Mouse (Mus musculus): ENCODE measurements around the gene Gca.

The Gca gene

GRCm38 (mm10) chr2:62664135-62664670, at the start of gene Gca:
Gene Gca, plus strand, starts transcription at chr2:62664285.
- peak; percentile 83 for DNase-seq

- no peak for DNase-seq
Observed at GRCm38 (mm10) chr2:62618934-62619341, 45.1 kb upstream of the Gca start.

DNA sequence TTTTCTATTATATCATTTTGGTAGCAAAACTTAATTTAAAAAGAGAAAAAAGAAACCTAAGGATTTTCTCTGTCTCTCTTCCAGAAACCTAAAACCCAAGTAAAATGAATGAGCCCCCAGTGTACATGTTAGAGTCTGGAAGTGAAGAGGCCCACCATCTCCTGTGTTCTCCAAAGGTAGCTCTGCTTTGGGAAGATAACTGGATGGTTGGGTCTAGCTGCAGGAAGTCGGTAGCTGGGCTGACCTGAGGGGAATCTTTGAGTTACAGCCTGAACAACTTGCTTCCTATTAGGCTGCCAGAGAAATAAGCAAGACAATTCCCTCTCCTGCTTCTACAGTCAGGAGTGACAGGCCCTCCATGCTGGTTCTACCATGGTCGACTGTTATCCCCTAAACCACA, 44.4 kb upstream of the Gca start:
- no peak for DNase-seq

- no peak for DNase-seq
Observed at GRCm38 (mm10) chr2:62623024-62623441, 41.1 kb upstream of the Gca start.

DNA sequence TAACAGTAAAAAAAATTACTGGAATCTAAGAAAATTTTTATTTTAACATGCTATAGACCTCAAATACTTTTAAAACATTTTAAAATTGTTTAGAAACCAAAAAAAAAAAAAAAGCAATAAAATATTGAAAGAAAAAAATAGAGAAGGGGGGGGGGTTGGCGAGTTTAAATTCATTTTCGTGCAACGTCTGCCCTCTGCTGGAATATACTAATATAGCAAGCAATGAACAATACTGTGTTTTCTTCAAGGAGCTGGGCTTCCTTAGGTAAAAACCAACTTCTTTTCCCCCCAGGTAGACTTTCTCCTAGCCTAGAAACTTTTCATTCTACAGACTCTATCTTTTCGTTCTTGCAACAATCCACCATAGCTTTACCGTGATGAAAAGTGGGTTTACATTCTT, 36.4 kb upstream of the Gca start:
- peak; percentile 7 for DNase-seq

- DNase-seq = no peak
Observed at GRCm38 (mm10) chr2:62628356-62628755, 35.7 kb upstream of the Gca start.

GRCm38 (mm10) chr2:62630446-62630845, 33.6 kb upstream of the Gca start:
- peak; percentile 24 for DNase-seq

DNA sequence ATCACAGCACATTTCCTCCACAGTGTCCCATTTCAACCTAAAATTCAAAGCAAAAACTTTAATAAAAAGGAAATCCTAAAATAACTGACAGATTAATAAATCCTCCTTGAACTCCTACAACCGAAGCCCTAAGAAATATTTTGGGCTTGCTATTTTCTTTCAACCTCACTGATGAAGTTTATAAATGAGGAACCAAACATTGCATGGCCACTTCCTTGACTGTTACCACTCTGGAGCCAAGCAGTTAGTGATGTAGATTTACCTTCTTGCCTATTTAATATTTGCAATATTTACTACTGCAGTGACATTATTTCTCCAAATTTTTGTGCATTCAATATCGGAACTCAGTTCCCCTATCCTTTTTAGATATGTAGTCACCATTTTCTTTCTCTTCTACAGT, 24.2 kb upstream of the Gca start:
- no peak for DNase-seq

DNA sequence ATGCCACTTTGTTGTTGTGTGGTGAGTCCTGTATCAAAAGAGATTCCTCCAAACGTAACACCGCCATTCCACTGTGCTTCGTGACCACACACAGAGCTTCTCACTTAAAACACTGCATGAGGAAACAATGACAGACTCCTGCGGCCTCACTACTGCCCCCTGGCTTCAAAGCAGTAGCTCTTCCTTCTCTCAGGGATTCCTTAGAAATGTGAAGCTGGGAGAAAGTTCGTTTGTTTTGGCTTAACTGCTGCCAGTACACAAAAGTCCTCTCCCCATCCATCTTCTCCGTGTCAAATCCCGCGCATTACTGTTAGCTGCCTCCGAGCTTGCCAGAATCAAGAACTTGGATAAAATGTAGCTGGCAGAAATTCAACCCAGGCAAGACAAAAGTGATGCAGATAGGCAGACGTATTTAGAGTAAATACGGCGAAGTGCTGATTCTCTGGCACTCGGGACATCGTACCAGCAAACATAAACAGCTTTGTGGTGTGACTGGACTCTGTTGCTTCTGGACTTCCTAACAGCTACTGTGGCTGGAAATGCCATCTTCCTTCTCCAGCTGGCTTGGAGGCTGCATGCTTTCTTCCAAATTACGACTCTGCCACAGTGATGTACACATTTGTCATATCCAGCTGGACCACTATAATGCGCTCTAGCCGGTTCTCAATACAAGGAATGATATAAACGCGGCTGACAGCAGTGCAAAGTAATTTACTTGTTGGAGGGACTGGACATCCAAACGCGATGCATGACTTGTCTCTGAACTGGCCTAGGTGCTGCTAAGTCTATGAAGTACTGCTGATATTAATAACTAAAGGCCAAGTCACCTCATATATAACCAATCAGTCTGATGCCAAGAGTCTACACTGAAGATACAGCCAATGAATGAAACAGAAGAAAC, 20.4 kb upstream of the Gca start:
- peak; percentile 74 for DNase-seq

DNA sequence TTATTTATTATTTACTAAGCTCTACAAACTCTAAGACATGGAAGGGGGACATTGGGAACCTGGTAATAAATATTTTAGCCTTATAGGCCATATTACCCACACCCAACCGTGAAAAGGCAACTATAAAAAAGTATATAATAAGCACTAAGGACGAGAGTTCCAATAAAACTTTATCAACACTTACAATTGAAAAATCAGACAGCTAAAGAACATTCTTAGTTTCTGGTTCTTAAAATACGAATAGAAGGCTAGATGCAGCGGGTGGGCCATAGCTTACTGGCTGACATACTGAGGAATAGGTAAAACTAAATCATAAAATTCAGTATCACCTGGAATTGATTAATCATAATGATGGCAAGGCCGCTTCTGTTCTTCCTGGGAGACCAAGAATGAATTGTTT, 19.2 kb upstream of the Gca start:
- DNase-seq = no peak

DNA sequence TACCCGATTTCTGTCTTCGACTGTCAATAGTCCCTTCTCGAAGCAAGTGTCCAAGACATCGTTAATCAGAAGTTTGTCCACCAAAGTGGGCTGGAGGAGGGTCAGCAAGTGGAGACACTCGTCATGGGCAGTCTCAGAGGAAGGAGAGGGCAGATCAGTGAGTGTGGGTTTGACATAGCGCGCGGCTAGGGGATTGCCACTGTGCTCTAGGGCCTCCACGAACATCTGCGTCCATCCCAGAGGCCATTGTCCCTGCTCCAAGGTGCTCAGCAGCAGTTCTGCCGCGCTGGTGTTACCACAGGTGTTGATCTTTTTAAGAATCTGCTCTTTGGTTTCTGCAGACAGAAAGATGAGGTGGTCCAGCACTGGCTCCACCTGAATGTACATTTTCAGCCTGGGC, 18.6 kb upstream of the Gca start:
- peak; percentile 16 for DNase-seq

DNA sequence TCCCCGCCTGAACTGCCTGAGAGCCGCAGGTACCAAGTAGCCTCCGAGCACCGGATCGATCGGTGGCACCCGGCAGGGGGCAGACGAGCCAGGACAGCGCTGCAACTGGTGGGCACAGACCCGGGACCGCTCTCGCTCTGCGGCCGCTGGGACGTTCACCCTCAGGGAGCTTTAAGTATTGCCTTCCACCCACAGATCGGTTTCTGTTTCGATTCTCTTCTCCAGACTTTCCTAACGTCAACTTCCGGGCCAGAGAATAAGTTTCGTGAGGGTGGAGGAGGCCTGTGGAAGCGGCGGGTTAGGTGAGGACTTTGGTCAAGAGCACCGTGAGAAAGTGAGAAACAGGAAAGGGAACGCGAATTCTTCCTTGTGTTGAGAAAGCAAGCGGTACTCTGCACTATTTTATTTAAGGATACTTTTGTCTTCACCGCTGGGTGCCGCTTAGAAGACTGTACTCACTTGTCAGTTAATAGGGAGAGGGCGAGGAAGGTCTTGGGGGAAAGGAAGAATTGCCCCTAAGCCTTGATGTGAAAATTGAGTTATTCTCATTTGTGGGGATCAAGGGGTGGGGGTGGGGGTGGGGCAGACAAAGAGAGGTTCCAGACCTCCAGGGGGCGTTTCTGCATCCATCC, 18.0 kb upstream of the Gca start, which contains the start of gene Ifih1:
Ifih1 (minus strand) TSS at position 242 of the 632 bp plus-strand sequence.
- peak; percentile 63 for DNase-seq

- no peak for DNase-seq
Observed at GRCm38 (mm10) chr2:62646671-62647289, 17.3 kb upstream of the Gca start.

DNA sequence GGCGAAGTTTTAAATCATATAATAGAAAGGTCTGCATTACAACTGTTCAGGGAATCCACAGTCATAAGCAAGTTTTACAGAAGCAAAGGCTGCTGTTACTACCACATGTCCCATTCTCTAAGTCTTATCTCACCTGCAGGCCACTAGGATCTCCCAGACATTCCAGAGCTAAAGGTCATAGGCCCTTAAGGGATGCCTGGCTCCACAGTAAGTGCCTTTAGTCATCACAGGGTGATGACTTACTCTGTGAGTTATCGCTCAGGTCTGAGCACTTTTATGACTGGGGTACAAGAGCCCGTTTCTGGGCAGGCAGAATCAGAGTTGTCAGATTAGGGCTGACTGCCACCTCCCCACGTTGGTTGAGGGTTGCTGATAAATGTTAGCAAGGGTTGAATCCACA, 12.2 kb upstream of the Gca start:
- no peak for DNase-seq

GRCm38 (mm10) chr2:62652466-62652865, 11.6 kb upstream of the Gca start:
- DNase-seq = no peak

DNA sequence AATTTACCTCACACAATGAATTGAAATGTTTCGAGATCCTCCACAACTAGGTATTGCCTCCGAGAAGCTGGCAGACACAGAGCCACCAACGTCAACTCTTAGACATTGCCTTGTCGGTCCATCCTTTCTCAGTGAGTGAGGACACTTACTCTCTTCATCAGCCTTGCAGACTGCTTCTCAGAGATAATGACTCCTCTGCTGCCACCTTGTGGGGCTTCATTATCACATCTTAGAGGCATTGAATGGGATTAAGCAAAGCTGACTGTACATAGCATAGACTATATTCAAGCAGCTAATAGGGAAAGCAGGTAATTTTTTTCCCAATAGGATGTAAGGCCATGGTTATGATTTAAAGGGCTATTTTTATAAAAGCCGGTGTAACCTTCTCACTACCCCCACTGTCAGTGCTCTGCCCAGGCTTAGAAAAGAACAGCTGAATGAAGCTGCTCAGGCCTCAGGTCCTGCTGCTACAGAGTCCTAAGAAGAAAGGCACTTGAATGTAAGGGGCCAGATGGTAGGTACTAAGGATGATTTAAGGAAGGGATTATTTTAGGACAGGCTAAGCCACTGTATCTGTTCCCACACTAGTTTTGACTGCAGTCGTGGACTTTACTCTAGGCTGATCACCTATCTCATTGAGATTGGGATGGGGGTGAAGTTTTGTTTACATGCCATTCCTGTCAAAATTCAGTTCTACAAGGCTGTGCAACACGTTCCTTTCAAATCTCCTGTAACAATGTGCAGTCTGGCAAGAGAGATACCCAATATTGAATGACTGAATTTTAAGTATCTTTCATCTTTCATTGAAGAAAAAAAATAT, 9.4 kb upstream of the Gca start:
- peak; percentile 61 for DNase-seq

DNA sequence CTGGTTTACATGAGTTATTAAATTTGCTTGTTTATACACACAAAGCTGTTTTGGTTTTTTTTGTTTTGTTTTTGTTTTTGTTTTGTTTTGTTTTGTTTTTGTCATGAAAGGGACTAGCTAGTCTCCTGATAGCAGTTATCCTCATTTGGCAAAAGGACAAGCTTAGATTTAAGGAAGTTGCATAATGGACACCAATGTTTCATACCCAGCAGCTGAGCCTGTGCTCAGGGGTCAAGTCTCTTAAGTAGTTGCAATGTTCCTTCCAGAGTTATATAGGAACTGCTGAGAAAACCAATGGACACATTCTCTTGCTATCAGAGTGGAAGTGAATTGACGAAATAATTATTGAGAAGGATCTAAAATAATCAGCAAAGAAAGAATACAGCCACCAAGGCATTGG, 8.0 kb upstream of the Gca start:
- no peak for DNase-seq

- DNase-seq = no peak
Observed at GRCm38 (mm10) chr2:62660565-62660964, 3.5 kb upstream of the Gca start.

DNA sequence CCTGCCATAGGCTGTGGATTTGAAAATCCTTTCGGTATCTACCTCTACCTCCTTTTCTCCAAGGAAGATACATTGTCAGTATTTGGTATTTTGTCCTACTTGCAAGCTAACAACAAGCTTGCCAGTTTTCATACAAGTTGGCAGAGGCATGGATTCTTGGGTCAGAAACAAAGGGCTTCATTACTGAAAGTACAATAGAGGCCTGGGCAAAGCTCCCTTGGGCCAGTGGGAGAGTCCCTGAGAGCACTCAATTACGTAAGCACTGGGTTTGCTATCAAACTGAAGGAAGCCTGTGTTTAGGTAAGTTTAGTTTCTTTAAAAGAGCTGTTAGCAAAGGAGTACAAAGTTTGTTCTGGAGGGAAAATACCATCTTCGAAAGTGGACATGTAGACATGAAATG, 1.5 kb upstream of the Gca start:
- DNase-seq = no peak

GRCm38 (mm10) chr2:62664839-62665238, 754 bp downstream of the Gca start:
- DNase-seq = no peak

GRCm38 (mm10) chr2:62665536-62665935, 1.5 kb downstream of the Gca start:
- no peak for DNase-seq

- DNase-seq = no peak
Observed at GRCm38 (mm10) chr2:62669848-62670247, 5.8 kb downstream of the Gca start.

DNA sequence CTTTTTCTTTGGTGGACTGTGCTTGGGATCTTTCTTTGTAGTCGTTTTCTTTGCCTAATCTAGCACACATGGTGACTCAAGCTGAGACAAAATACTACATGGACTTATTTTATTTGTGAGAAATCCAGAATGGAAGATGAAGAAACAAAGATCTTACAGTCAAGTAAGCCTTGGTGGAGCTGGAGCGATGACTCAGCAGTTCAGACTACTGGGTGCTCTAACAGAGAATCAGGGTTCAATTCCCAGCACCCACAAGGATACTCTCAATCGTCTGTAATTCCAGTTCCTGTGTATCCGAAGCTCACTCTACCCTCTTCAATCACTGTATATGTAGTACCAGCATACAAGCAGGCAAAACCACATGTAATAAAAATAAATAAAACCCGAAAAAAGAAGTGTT, 6.2 kb downstream of the Gca start:
- no peak for DNase-seq

Measured in lung, postnatal 14 days (tissue).